ENCODE assay signal across 25 mouse cellular contexts in the genomic region with DNA sequence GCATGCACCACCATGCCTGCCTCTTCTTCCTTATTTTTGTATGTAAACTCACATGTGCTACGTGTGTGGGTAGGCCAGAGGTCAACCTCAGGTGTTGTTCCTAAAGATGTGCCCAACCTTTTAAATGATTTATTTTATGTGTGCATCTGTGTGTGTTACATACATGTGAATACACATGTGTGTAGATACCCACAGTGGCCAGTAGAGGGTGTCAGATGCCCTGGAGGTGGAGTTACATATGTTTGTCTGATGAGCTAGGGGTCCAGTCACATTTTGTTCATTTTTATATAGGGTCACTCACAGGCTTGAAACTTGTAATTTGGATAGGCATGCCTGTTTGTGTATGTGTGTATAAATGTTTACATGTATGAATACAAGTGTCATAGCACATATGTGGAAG. TPM values are rescaled to one million over a fixed set of nuclear protein-coding genes. Genes with fewer than 3 reads are reported as not detected.
DNase-seq lines count a peak whose midpoint lies in the region; ATAC-seq and TF ChIP-seq lines count a peak whose summit lies in the region.
"Had no signal": no experiment of that assay in that cellular context is flagged by ENCODE, and none has a peak within 500 bp of the region (broad histone marks: within the 10 kb centered on the region; RNA-seq: fewer than 3 reads in every experiment).

No protein-coding gene starts in this region.

- H3K9me3 ChIP-seq in hindbrain, postnatal 0 days (ENCODE audit: low read length) = no peaks in the 10 kb centered on the region
- H3K9me3 ChIP-seq in hindbrain, embryonic 13.5 days = no peaks in the 10 kb centered on the region
- H3K9me3 ChIP-seq in lung, postnatal 0 days (ENCODE audit: low read length) = no peaks in the 10 kb centered on the region
- H3K9me3 ChIP-seq: embryonic facial prominence, embryonic 12.5 days; forebrain, embryonic 15.5 days; heart, embryonic 12.5 days; limb, embryonic 15.5 days; lung, embryonic 15.5 days; midbrain, embryonic 12.5 days; stomach, embryonic 15.5 days had no signal

- no peaks in the 10 kb centered on the region for H3K27me3 ChIP-seq in hindbrain, postnatal 0 days (ENCODE audit: insufficient read depth, low read length)
- H3K27me3 ChIP-seq in hindbrain, embryonic 13.5 days = no peaks in the 10 kb centered on the region
- H3K27me3 ChIP-seq in lung, postnatal 0 days (replicated peaks; ENCODE audit: insufficient read depth, low read length) = no peaks in the 10 kb centered on the region
- H3K27me3 ChIP-seq: embryonic facial prominence, embryonic 12.5 days; forebrain, embryonic 15.5 days; heart, embryonic 12.5 days; limb, embryonic 15.5 days; lung, embryonic 15.5 days; midbrain, embryonic 12.5 days; stomach, embryonic 15.5 days had no signal

- DNase-seq in hindbrain, postnatal 0 days (ENCODE audit: low spot score) = no peak
- DNase-seq in lung, postnatal 0 days (ENCODE audit: low spot score) = no peak
- DNase-seq in lung, postnatal 4 days = no peak
- peak; percentile 69 for DNase-seq in ZHBTc4 (ENCODE audit: low read depth, low spot score)
- no peak for DNase-seq in adrenal gland, postnatal 14 days
- DNase-seq in ovary, postnatal 14 days (ENCODE audit: low spot score) = no peak
- DNase-seq: adrenal gland, adult 2 months; B cell, adult 2 months; cerebellum, adult 9-11 months; kidney, adult 18-20 months; kidney, postnatal 14 days; right cerebral cortex, postnatal 14 days; spleen, adult 18-20 months; thymus, adult 2 months had no signal

- H3K36me3 ChIP-seq in hindbrain, postnatal 0 days (ENCODE audit: insufficient read depth, low read length) = no peaks in the 10 kb centered on the region
- no peaks in the 10 kb centered on the region for H3K36me3 ChIP-seq in hindbrain, embryonic 13.5 days
- H3K36me3 ChIP-seq in lung, postnatal 0 days (ENCODE audit: insufficient read depth, low read length) = no peaks in the 10 kb centered on the region
- H3K36me3 ChIP-seq: embryonic facial prominence, embryonic 12.5 days; forebrain, embryonic 15.5 days; G1E; heart, embryonic 12.5 days; limb, embryonic 15.5 days; lung, embryonic 15.5 days; midbrain, embryonic 12.5 days; stomach, embryonic 15.5 days had no signal

- TF ChIP-seq CTCF in hindbrain, postnatal 0 days (IDR thresholded peaks at IDR 0.05; ENCODE audit: low read depth) = peak; percentile 31; the same call in 1 of the 2 replicates
- peak; percentile 40 for TF ChIP-seq CTCF in lung, postnatal 0 days (IDR thresholded peaks at IDR 0.05)

- peaks cover 7% of the 10 kb centered on the region for H3K4me1 ChIP-seq in hindbrain, postnatal 0 days (ENCODE audit: insufficient read depth, low read length)
- peaks cover 11% of the 10 kb centered on the region for H3K4me1 ChIP-seq in hindbrain, embryonic 13.5 days (replicated peaks)
- no peaks in the 10 kb centered on the region for H3K4me1 ChIP-seq in lung, postnatal 0 days (ENCODE audit: insufficient read depth, low read depth, low read length)

- no peak for TF ChIP-seq EP300 in lung, postnatal 0 days (IDR thresholded peaks at IDR 0.05)

- 91% methylated on average over 1 of the region's 1 CpGs for WGBS in hindbrain, postnatal 0 days
- 92% methylated on average over 1 of the region's 1 CpGs for WGBS in hindbrain, embryonic 13.5 days
- WGBS in lung, postnatal 0 days = 76% methylated on average over 1 of the region's 1 CpGs

- H3K27ac ChIP-seq in hindbrain, postnatal 0 days = no peak overlapping the region
- no peak overlapping the region for H3K27ac ChIP-seq in hindbrain, embryonic 13.5 days
- no peak overlapping the region for H3K27ac ChIP-seq in lung, postnatal 0 days (ENCODE audit: low read length)
- H3K27ac ChIP-seq: embryonic facial prominence, embryonic 12.5 days; forebrain, embryonic 15.5 days; hindbrain, embryonic 14.5 days; limb, embryonic 15.5 days; lung, embryonic 15.5 days; midbrain, embryonic 12.5 days; stomach, embryonic 15.5 days had no signal

- no peak overlapping the region for H3K4me3 ChIP-seq in hindbrain, postnatal 0 days (ENCODE audit: low read length)
- no peak overlapping the region for H3K4me3 ChIP-seq in hindbrain, embryonic 13.5 days
- H3K4me3 ChIP-seq in lung, postnatal 0 days (ENCODE audit: low read depth, low read length) = no peak overlapping the region
- H3K4me3 ChIP-seq: embryonic facial prominence, embryonic 12.5 days; erythroblast, embryonic 14.5 days; forebrain, embryonic 15.5 days; heart, embryonic 12.5 days; limb, embryonic 15.5 days; lung, embryonic 15.5 days; midbrain, embryonic 12.5 days; stomach, embryonic 15.5 days had no signal

- no peak overlapping the region for H3K4me2 ChIP-seq in hindbrain, postnatal 0 days (ENCODE audit: low read depth, low read length)
- H3K4me2 ChIP-seq in hindbrain, embryonic 13.5 days = no peak overlapping the region
- no peak overlapping the region for H3K4me2 ChIP-seq in lung, postnatal 0 days (replicated peaks; ENCODE audit: low read depth, low read length)
- H3K4me2 ChIP-seq: embryonic facial prominence, embryonic 12.5 days; forebrain, embryonic 15.5 days; heart, embryonic 12.5 days; hindbrain, embryonic 14.5 days; limb, embryonic 15.5 days; lung, embryonic 15.5 days; midbrain, embryonic 12.5 days; stomach, embryonic 15.5 days had no signal

- no peak overlapping the region for H3K9ac ChIP-seq in hindbrain, postnatal 0 days (replicated peaks; ENCODE audit: low read length)
- no peak overlapping the region for H3K9ac ChIP-seq in hindbrain, embryonic 13.5 days
- H3K9ac ChIP-seq in lung, postnatal 0 days (replicated peaks; ENCODE audit: low read depth) = no peak overlapping the region
- H3K9ac ChIP-seq: embryonic facial prominence, embryonic 12.5 days; forebrain, embryonic 15.5 days; heart, embryonic 12.5 days; hindbrain, embryonic 14.5 days; limb, embryonic 15.5 days; lung, embryonic 15.5 days; midbrain, embryonic 12.5 days; stomach, embryonic 15.5 days had no signal

- no peak for ATAC-seq in hindbrain, postnatal 0 days
- ATAC-seq in hindbrain, embryonic 13.5 days (ENCODE audit: low FRiP score) = no peak
- ATAC-seq in lung, postnatal 0 days = no peak
- ATAC-seq: forebrain, embryonic 15.5 days had no signal

RNA-seq across cellular contexts. Expression of a gene that starts 2.4 kb away (rescaled TPM):
- 60.8 and 69.0 TPM in 2 replicates for total RNA-seq in hindbrain, postnatal 0 days (2014; rRNA removed)
- polyA plus RNA-seq in hindbrain, postnatal 0 days (2015; fragmentation: Nextera tagmentation; extraction: Ambion mirVana) = 8.6 and 8.7 TPM in 2 replicates
- 10.2 and 10.6 TPM in 2 replicates for polyA plus RNA-seq in hindbrain, embryonic 13.5 days (2015; fragmentation: Nextera tagmentation; extraction: Ambion mirVana)
- 5.3 and 5.6 TPM in 2 replicates for polyA plus RNA-seq in lung, postnatal 0 days (2015; fragmentation: Nextera tagmentation; extraction: Ambion mirVana)
- 45.5 and 47.9 TPM in 2 replicates for total RNA-seq in adrenal gland, postnatal 14 days (2021)

RNA-seq across cellular contexts. Expression of a gene that starts 52.7 kb away (rescaled TPM):
- 27.0 and 29.0 TPM in 2 replicates for total RNA-seq in hindbrain, postnatal 0 days (2014; rRNA removed)
- 9.4 and 10.1 TPM in 2 replicates for polyA plus RNA-seq in hindbrain, postnatal 0 days (2015; fragmentation: Nextera tagmentation; extraction: Ambion mirVana)
- polyA plus RNA-seq in hindbrain, embryonic 13.5 days (2015; fragmentation: Nextera tagmentation; extraction: Ambion mirVana) = 12.6 and 15.2 TPM in 2 replicates
- 1.7 and 2.1 TPM in 2 replicates for polyA plus RNA-seq in lung, postnatal 0 days (2015; fragmentation: Nextera tagmentation; extraction: Ambion mirVana)
- 3.3 and 4.1 TPM in 2 replicates for total RNA-seq in adrenal gland, postnatal 14 days (2021)
- polyA plus RNA-seq: erythroblast, embryonic 14.5 days; G1E had no signal
